Mouse (Mus musculus) thymus, adult 18-20 months (tissue): ENCODE data around the gene Patl2.
"Not testable (repeated sequence)": the region's sequence is repeated elsewhere in the genome, so short reads cannot be mapped to it uniquely, and the experiment has no call there.

Source experiments
- DNase-seq, 2 experiments: peaks; one replicate each; pipeline ENCODE4 v3.0.0; 2022; ENCODE audit warnings: mixed read lengths in 2 of 2

Gene Patl2

DNA sequence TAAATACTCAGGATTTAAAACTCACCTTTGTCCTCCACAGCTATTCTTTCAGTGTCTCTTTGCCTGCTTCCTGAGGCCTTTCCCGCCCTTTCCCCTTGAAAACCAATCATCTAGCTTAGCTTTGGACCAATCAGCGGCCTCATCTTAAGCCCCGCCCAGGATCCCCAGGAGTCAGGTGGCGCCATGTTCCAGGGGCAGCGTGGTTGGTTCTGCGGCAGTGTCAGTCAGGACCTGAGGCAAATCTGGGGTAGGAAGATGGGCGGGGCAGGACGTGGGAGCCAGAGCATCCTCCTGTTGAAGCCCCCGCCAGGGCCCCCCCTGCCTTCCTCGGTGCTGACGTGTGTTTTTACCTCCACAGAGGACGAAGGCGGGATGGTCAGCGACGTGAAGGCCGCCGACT, at the start of gene Patl2, which contains the start of gene Terb2:
Gene Patl2, minus strand, starts transcription at position 84 of the 400 bp plus-strand sequence.
Gene Terb2, plus strand, starts transcription at position 167 of the 400 bp plus-strand sequence.
- DNase-seq, result no peak

- no peak for DNase-seq
Observed at GRCm38 (mm10) chr2:122235425-122235824, 49.4 kb upstream of the Patl2 start.

DNA sequence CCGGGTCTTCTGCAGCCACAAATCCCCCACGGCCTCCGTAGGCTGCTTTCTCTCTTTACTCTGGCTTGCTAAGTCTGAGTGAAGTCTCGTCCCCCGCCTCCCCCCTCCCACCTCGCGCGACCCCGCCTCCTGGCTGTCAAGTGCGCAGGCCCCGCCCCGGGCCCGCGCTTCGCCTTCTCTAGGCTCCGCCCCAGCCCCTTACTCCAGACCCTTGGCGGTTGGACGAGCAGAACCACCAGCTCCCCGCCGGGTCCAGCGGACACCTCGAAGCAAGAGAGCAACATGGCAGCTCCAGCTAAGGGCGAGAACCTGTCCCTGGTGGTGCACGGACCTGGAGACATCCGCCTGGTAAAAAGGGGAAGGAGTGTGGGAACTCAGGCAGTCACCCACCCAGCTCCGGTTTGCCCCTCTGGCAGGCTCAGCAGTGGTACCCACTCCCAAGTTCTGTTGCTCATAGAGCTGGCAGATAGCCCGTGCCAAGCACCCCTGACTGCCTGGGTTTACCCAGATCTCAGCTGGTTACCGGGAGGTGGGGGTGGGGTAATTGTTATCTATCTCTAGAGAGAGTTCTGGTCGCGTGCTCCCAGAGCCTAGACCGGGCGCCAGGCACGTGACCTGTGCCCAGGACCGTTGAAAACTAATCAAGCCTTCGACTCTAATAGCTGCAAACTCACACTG, 48.8 kb upstream of the Patl2 start, which contains the start of gene Sord:
Gene Sord, plus strand, starts transcription at position 139 of the 678 bp plus-strand sequence.
- peak; percentile 75 to 78 for DNase-seq

GRCm38 (mm10) chr2:122233759-122234557, 48.0 kb upstream of the Patl2 start:
- DNase-seq, result no peak

DNA sequence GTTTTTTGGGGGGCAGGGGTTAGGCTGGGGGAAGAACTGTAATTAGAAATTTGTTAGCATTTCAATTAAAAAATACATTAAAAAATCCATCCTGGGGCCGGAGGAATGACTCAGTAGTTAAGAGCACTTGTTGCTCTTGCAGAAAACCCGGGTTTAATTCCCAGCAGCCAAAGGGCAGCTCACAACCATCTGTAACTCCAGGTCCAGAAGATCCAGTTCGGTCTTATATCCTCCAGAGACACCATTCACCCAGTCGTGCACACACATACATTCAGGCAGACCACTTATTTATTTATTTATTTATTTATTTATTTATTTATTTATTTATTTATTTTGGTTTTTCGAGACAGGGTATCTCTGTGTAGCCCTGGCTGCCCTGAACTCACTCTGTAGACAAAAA, 47.4 kb upstream of the Patl2 start:
- DNase-seq, result no peak

DNA sequence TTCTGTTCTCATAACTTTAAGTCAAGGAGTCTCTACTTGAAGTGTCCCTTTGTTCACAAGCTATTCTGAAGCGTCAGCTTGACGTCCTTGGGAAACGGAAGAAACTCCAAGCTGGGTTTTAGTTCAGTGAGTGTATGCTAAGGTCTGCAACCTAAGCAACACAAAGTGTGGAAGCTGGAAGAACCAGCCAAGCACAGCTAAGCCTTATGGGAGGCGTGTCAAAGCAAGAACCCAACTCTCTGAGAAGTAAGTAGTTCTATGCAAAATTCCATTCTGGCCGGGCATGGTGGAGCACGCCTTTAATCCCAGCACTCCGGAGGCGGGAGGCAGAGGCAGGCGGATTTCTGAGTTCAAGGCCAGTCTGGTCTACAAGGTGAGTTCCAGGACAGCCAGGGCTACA, 45.6 kb upstream of the Patl2 start:
- no peak for DNase-seq

DNA sequence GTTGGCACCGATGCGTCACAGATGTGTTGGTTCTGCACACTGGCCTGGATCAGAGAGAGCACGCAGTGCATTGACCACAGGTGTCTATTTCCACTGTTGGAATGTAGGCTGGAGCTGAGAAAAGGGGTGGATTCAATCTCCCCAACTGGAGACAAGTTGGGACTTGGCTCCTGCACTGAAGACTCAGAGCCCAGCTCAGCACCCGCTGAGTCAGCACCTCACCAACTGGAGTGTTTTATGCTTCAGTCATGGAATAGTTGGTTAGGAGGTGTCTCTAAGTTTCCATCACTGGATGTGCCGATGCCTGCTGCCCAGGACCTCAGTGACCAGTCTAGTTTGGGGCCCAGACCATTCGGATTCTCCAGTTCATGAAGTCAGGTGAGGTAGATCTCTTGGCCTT, 44.4 kb upstream of the Patl2 start:
- no peak for DNase-seq

GRCm38 (mm10) chr2:122223654-122224053, 37.7 kb upstream of the Patl2 start:
- DNase-seq, result no peak

- DNase-seq, result no peak
Observed at GRCm38 (mm10) chr2:122222272-122222671, 36.3 kb upstream of the Patl2 start.

GRCm38 (mm10) chr2:122221798-122222197, 35.8 kb upstream of the Patl2 start:
- no peak for DNase-seq

DNA sequence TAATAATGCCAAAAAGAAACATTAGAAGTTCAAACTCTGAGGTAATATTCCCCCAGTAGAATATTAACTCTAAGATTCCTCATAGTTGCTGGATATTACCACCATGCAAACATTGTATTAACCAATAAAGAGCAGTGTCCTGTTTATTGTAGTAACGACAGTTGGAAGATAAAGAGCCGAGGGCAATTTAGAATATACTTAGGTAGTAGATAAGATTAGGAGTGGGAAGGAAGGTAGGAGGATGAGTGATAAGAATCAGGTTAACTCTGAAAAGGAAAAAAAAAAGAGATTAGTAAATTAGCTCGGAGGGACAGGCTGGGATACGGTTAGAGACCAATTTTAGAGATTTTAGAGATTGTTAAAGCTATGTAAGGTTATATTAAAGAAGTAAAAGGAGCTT, 35.4 kb upstream of the Patl2 start:
- no peak for DNase-seq

DNA sequence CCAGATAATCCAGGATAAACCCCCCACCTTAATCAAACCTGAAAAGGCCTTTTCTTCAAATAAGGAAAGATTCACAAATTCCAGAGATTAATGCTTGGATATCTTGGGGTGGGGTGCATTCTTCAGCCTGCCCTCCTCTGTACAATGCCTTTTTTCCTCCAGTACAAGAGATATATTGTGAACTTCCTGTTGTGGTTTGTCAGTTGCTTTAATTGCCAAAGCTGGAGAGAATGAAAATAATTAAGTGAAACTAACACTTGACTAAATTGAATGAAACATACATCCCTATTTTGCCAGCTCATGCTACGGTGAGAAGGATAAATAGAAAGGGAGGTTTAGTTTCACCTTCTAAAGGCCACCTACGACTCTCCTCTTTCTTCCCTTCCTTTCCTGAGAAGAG, 32.2 kb upstream of the Patl2 start:
- DNase-seq, result no peak

DNA sequence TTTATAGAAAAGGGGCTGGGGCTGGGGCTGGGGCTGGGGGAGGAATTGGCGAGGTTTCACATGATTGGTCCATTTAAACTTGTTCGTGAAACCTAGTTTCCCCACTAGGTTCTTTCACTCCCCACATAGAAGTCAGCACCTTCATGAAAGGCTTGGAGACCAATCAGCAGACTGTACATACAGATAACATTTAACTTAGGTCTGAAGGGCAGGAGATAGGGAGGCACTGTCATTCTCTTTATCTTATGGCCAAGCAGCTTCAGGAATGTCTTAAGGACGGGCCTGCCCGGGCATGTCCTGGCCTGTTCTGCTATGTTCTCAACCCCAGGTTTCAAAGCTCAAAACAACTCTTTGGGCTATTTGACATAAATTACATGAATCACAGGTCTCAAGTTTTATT, 31.1 kb upstream of the Patl2 start:
- DNase-seq, result not testable (repeated sequence)

DNA sequence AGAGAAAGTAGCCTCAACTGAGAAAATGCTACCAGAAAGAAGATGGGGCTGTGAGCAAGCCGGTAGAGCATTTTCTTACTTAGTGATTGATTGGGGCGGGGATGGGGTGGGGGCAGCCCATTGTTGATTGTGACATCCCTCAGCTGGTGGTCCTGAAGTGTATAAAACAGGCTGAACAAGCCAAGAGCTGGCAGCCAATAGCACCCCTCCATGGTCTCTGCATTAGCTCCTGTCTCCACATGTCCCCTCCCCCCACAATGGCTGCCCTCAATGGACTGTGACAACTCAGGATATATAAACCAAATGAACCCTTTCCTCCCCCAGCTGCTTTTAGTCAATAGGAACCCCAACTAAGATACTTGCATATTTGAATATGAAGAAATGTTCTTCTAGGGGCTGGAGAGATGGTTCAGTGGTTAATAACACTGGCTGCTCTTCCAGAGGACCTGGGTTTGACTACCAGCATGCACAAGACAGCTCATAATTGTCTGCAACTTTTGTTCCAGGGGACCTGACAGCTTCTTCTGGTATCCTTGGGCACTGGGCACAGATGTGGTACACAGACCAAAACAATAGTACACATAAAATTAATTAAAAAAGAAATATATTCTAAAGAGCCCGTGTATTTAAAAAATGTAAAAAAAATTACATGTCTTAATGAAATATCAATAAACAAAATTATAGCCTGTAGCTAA, 24.7 kb upstream of the Patl2 start:
- no peak for DNase-seq

DNA sequence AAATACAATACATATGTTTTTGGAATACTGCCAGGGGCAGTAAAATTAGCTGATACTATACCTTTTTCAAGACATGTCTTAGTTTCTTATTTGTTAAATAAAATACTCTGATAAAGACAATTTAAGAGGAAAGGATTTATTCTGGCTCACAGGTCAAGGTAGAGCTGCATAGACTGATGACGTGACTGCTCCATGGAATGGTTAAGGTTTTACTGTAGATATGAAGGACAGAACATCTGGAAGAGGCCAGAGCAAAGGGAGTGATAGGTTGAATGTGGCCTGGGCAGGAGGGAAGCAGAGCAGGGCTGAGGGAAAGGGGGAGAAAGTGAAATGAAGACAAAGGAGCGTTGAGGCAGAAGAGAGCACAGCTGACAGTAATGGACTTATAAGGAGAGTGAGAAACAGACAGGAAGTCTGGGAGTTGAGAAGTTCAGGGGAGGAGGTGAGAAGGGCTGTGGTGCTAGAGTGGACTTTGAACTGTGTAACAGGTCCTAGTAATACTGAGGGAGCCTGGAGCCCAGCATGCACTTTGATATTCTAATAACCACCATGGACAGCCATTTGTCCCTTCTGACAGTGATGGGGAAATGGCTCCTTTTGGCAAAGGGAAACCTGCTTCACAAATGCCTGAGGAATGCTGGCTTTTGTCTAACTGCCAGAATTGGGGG, 20.6 kb upstream of the Patl2 start:
- no peak for DNase-seq

- no peak for DNase-seq
Observed at GRCm38 (mm10) chr2:122201501-122201900, 15.5 kb upstream of the Patl2 start.

GRCm38 (mm10) chr2:122194509-122194929, 8.5 kb upstream of the Patl2 start:
- DNase-seq, result no peak

DNA sequence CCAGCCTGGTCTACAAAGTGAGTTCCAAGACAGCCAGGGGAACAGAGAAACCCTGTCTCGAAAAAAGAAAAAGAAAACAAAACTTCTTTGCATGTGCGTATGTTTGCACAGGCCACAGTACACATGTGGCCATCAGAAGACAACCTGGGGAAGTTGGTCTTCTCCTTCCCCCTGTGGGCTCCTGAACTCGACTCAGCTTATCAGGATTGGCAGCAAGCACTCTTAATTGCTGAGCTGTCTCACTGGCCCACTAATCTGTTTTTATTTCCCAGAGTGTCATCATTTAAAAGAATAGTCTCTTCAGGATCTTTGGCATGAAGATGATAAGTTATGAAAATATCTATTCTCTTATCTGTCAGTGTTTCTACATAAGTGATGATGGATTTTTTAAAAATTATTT, 5.9 kb upstream of the Patl2 start:
- no peak for DNase-seq

GRCm38 (mm10) chr2:122186751-122187150, 762 bp upstream of the Patl2 start:
- no peak for DNase-seq

GRCm38 (mm10) chr2:122185086-122185485, 903 bp downstream of the Patl2 start:
- DNase-seq, result no peak

DNA sequence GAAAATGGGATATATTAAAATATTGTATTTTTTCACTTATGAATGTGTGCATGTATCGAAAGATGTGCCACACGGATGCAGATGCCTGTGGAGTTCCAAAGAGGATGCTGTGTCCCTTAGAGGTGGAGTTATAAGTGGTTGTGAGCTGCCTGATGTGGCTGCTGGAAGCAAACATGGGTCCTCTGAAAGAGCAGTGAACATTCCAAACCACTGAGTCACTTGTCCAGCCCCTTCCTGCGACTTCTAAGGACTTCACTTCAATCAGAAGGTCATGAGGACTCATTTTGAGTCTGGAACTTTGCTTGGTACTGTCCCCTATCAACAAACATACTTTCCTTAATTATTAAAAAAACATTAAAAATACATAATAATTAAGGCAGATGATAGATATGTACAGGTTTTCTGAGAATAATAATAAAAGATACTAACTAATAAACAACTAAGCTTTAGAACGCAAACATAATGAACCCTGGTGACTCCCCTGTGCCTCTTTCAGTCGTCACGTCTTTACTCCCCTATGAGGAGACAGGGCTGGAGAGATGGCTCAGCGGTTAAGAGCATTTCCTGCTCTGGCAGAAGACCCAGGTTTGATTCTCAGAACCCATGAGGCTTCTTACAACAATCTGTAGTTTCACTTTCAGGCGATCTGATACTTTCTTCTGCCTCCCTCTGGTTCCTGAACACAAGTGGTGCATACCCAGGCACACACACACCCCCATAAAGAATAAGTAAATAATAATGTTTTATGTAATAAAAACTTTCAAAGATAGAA, 5.8 kb downstream of the Patl2 start:
- DNase-seq, result peak in 1 of 2 experiments; percentile 23

GRCm38 (mm10) chr2:122172188-122172587, 13.8 kb downstream of the Patl2 start:
- DNase-seq, result no peak
